16 mouse cellular contexts compared by ENCODE assay signal in the genomic region with DNA sequence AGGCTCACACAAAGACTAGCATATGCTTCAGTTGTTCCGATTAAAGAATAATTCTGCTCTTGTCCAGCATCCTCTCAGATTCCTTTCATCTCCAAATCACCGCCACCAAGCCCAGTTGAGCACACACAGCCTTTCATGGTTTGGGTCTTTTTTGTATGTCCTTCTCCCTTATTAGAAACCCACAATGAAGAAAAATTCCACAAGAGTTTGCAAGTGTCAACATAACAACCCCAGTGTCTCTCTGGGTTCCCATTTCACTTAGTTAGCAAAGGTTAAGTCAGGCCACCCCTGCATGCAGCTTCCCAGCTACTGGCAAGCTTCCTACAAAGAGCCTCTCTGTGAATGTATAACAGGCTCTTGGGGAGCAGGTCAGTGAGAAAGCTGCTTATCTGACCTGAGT.
DNase-seq lines count a peak whose midpoint lies in the region; ATAC-seq lines count a peak whose summit lies in the region.
"Had no signal": no experiment of that assay in that cellular context is flagged by ENCODE, and none has a peak within 500 bp of the region (broad histone marks: within the 10 kb centered on the region; RNA-seq: fewer than 3 reads in every experiment).

No protein-coding gene starts in this region.

- no peaks in the 10 kb centered on the region for H3K27me3 ChIP-seq in hindbrain, embryonic 11.5 days (ENCODE audit: control insufficient read depth, insufficient read depth, low read length)
- H3K27me3 ChIP-seq in hindbrain, embryonic 14.5 days (ENCODE audit: control insufficient read depth, insufficient read depth, low read length), result no peaks in the 10 kb centered on the region

- no peak overlapping the region for H3K4me3 ChIP-seq in hindbrain, embryonic 11.5 days (ENCODE audit: low read depth, low read length)
- H3K4me3 ChIP-seq in hindbrain, embryonic 14.5 days (replicated peaks; ENCODE audit: low read length), result no peak overlapping the region

- WGBS in hindbrain, embryonic 11.5 days, result 10% methylated on average over 2 of the region's 2 CpGs
- WGBS in hindbrain, embryonic 14.5 days, result 31% methylated on average over 2 of the region's 2 CpGs

- H3K9me3 ChIP-seq in hindbrain, embryonic 11.5 days (ENCODE audit: control insufficient read depth, low read length), result no peaks in the 10 kb centered on the region
- H3K9me3 ChIP-seq in hindbrain, embryonic 14.5 days (ENCODE audit: control insufficient read depth, low read length), result no peaks in the 10 kb centered on the region

- H3K4me1 ChIP-seq in hindbrain, embryonic 11.5 days (replicated peaks; ENCODE audit: control insufficient read depth, insufficient read depth, low read length), result no peaks in the 10 kb centered on the region
- no peaks in the 10 kb centered on the region for H3K4me1 ChIP-seq in hindbrain, embryonic 14.5 days (replicated peaks; ENCODE audit: control insufficient read depth, insufficient read depth, low read length)

- peak; percentile 79 for ATAC-seq in hindbrain, embryonic 11.5 days (ENCODE audit: low FRiP score)
- no peak for ATAC-seq in hindbrain, embryonic 14.5 days (ENCODE audit: low FRiP score)
- ATAC-seq: hindbrain, postnatal 0 days had no signal

- H3K27ac ChIP-seq in hindbrain, embryonic 11.5 days (ENCODE audit: low read depth, low read length), result no peak overlapping the region
- no peak overlapping the region for H3K27ac ChIP-seq in hindbrain, embryonic 14.5 days
- H3K27ac ChIP-seq: hindbrain, postnatal 0 days; macrophage; stomach, postnatal 0 days had no signal

- H3K9ac ChIP-seq in hindbrain, embryonic 11.5 days (ENCODE audit: low read depth, low read length), result no peak overlapping the region
- H3K9ac ChIP-seq in hindbrain, embryonic 14.5 days, result no peak overlapping the region
- H3K9ac ChIP-seq: lung, embryonic 14.5 days had no signal

- peak; percentile 12 for DNase-seq in hindbrain, embryonic 11.5 days (ENCODE audit: low spot score)
- no peak for DNase-seq in hindbrain, embryonic 14.5 days (ENCODE audit: low spot score)
- DNase-seq in Muller cell, postnatal 12 days (ENCODE audit: inconsistent ontology term), result peak; percentile 80
- peak; percentile 32 for DNase-seq in embryo, embryonic 11 days
- peak; percentile 24 for DNase-seq in kidney, postnatal 14 days
- DNase-seq in thymus, postnatal 25 days, result no peak
- DNase-seq in spleen, postnatal 4 days (ENCODE audit: low spot score in 2 of 2), result no peak
- DNase-seq in adrenal gland, postnatal 4 days (ENCODE audit: low spot score in 2 of 2), result no peak
- DNase-seq: adrenal gland, adult 8-10 months; cerebellum, adult 8-10 months; heart, adult 11 months; lung, embryonic 14.5 days; thymus, postnatal 4 days had no signal

- no peak overlapping the region for H3K4me2 ChIP-seq in hindbrain, embryonic 11.5 days (replicated peaks; ENCODE audit: low read depth, low read length)
- no peak overlapping the region for H3K4me2 ChIP-seq in hindbrain, embryonic 14.5 days (replicated peaks)
- H3K4me2 ChIP-seq: lung, embryonic 14.5 days had no signal

- no peaks in the 10 kb centered on the region for H3K36me3 ChIP-seq in hindbrain, embryonic 11.5 days (ENCODE audit: control insufficient read depth, insufficient read depth, low read length)
- H3K36me3 ChIP-seq in hindbrain, embryonic 14.5 days (replicated peaks; ENCODE audit: control insufficient read depth, insufficient read depth), result no peaks in the 10 kb centered on the region

Comparison
In these comparisons a context has a peak if more than half of its experiments do, and no peak if none do; other contexts are left out.
1. DNase-seq: peak in hindbrain, embryonic 11.5 days (single experiment), Muller cell, postnatal 12 days (single experiment), embryo, embryonic 11 days (single experiment) and kidney, postnatal 14 days (single experiment); none in hindbrain, embryonic 14.5 days (single experiment), thymus, postnatal 25 days (single experiment), spleen, postnatal 4 days (0 of 2) and adrenal gland, postnatal 4 days (0 of 2).